Mouse (Mus musculus) cerebral cortex, adult 2 months (tissue): ENCODE measurements around the gene Sec61g.

ENCODE experiments used
- WGBS: fragments of 180-500 bp; shearing (Covaris S2); methylation state at CpG from one replicate; pipeline ENCODE4 v1.1.7; 2018; 5-methylcytosine and 5-hydroxymethylcytosine counted together

Gene Sec61g

GRCm38 (mm10) chr11:16508052-16508654, at the start of gene Sec61g:
TSS of gene Sec61g (minus strand) at chr11:16508484.
- under 1% methylated on average over 35 of the region's 35 CpGs for WGBS

GRCm38 (mm10) chr11:16546421-16547163, 38.3 kb upstream of the Sec61g start:
- WGBS = 67% methylated on average over 5 of the region's 5 CpGs

GRCm38 (mm10) chr11:16537379-16537778, 29.1 kb upstream of the Sec61g start:
- 89% methylated on average over 1 of the region's 1 CpGs for WGBS

DNA sequence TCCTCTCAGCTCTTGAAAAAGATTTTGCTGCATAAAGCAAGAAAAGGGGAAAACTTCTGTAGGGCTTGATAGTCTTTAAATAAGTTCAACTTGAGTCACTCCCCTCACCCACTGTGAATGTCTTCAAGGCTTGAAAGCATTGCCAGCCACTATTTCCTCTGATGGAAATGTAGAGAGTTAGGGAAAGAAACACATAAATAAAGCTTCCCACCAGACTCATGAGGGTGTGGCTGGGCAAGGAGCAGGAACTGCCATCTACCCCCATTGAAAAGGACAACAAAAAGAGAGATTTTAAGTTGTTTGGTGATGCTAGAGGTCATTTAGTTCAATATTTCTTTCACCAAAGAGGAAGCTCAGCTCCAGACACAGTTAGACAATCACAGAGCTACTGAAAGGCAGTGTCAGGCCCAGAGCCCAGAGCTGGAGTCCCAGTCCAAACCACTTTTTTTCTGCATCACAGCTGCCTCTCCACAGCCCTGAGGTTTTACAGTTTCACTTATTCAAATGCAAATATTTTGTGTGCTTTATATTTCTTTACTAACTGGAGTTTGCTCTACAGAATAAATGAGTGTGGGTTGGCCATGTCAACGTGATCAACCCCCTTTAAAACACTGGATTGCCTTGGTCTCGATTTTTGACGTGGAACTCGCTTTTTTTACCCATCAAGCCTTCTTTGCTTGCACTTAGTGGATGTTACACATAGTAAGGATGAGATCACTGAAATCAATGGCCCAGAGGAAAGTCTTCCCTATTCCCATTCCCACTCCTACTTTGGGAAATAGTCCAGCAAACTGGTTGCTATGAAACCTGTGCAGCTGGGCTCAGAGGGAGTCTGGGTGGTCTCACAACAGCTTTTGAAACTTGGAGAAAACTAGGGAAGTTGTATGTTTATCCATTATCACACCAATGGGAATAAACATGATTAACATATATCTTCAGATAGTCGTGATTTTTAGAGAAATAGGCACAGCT, 26.6 kb upstream of the Sec61g start:
- 56% methylated on average over 5 of the region's 5 CpGs for WGBS

- 35% methylated on average over 5 of the region's 5 CpGs for WGBS
Observed at GRCm38 (mm10) chr11:16532877-16533276, 24.6 kb upstream of the Sec61g start.

GRCm38 (mm10) chr11:16528391-16528790, 20.1 kb upstream of the Sec61g start:
- WGBS = 93% methylated on average over 5 of the region's 5 CpGs

- WGBS = 90% methylated on average over 5 of the region's 5 CpGs
Observed at GRCm38 (mm10) chr11:16527743-16528142, 19.5 kb upstream of the Sec61g start.

DNA sequence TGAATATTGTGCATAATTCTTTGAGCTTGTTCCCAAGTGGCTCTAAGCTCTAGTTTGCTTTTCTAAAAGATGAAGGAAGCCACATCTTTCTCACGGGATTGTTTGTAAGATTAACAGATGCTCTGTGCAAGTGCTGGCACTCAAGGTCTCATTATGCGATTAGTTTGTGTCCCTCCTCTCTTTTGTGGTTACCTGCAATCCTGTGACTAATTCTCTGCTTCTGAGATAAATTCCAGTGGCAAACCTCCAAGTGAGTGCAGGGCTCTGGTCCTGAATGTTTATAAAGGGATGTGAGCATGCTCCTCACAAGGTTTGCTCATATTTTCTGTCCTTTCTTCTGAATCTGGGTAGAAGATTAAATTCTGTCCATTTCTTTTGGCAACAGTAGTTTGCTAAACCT, 18.2 kb upstream of the Sec61g start:
- 54% methylated on average over 2 of the region's 2 CpGs for WGBS

- 66% methylated on average over 2 of the region's 2 CpGs for WGBS
Observed at GRCm38 (mm10) chr11:16525724-16526123, 17.4 kb upstream of the Sec61g start.

- WGBS = 27% methylated on average over 3 of the region's 3 CpGs
Observed at GRCm38 (mm10) chr11:16524917-16525640, 16.8 kb upstream of the Sec61g start.

GRCm38 (mm10) chr11:16515081-16515480, 6.8 kb upstream of the Sec61g start:
- 97% methylated on average over 16 of the region's 16 CpGs for WGBS

DNA sequence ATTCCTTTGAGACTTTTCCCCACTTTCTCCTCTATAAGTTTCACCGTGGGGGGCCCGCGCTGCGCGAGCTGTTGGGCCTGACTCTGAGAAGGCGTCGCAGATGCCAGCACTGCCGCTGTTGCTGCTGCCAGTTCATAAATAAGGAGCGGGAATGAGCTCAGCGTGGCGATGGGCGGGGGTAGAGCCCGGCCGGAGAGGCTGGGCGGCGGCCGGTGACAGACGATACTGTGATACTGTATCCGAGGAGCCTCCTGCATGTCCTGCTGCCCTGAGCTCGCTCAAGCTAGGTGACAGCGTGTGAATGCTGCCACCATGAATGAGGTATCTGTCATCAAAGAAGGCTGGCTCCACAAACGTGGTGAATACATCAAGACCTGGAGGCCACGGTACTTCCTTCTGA, 5.9 kb upstream of the Sec61g start:
- WGBS = 71% methylated on average over 23 of the region's 23 CpGs

DNA sequence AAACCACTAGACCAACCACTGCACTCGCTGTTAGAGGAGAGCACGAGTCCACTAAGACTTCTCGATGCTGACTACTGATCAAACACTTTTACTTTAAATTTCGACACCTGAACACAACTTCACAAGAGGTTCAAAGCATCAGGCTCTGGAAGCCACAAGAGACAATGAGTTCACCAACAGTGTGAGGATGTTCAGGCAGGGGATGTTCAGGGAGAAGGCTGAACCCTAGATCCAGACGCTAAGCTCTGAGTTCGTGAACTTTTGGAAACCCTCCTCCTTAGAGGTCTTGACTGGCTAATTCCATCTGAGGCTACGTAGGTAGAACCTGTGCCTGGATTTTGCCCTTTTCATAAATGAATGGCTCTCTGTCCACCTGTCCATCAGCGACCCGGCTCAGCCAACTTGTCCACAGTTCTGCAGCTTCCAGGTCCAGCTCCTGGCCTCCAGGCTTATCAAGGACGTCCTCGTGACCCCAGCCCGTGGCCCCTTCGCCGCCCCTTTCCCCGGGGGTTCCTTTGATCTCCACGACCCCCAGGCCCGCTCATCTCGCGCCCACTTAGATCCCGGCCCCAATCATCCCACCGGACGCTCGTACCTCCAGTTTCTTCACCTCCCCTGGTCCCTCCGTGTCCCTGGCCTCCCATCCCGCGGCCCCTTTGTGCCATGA, 766 bp downstream of the Sec61g start:
- WGBS = 2% methylated on average over 26 of the region's 26 CpGs

DNA sequence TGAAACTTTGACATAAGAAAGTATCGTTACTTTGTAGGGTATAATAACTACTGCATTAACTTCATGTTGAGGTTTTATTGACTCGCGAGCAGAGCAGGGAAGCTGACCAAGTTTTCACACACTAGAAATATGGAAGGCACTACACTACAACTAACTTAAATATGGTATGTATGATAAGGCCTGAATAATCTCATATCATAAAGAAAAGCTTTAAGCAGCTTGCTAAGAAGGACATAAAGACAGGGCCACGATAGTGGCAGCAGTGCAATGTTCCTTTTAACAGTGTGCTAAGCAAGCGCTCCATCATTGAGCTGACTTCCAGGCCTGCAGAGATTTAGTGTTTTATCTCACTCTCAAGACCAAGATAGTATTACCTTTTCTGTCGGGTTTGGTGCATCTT, 2.3 kb downstream of the Sec61g start:
- WGBS = 96% methylated on average over 6 of the region's 6 CpGs

GRCm38 (mm10) chr11:16503150-16503549, 5.1 kb downstream of the Sec61g start:
- WGBS = 94% methylated on average over 5 of the region's 5 CpGs

DNA sequence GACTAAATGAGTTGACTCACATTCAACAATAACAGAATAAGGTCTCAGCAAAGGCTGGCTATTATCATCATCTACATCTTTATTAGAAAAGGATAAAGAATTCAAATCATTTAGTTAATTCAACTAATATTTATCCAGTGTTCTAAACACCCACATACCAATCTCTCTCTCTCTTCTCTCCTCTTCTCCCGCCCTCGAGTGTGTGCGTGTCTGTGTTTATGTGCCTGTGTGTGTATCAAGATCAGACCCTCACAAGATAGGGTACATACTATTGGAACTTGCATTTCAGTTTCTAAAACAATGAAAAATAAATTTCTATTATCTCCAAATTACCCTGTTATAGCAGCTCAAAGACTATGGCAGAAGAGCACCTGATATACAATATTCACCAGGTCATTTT, 5.5 kb downstream of the Sec61g start:
- WGBS = 83% methylated on average over 3 of the region's 3 CpGs

- 6% methylated on average over 1 of the region's 1 CpGs for WGBS
Observed at GRCm38 (mm10) chr11:16498756-16499680, 9.3 kb downstream of the Sec61g start.
